Mouse (Mus musculus) stomach, embryonic 14.5 days (tissue): Measurements from ENCODE around the gene Zcwpw1. TPM values are rescaled to one million over a fixed set of nuclear protein-coding genes. Genes with fewer than 3 reads are reported as not detected.

ENCODE experiments used
- ATAC-seq: fragments of 200-750 bp; cut with Nextera tagmentation; 2 replicates; pipeline ENCODE4 v1.8.0; 2017; ENCODE audit warnings: low read depth, moderate TSS enrichment; ENCODE audit not compliant: insufficient number of reproducible peaks, insufficient read depth, low FRiP score
- H3K27ac ChIP-seq: fragments of 300-500 bp; sonication (generic); 2 replicates; pipeline ENCODE4 v1.5.1; 2014; ENCODE audit warnings: mild to moderate bottlenecking, low read length, moderate library complexity, mixed read lengths
- H3K27me3 ChIP-seq: fragments of 300-500 bp; sonication (generic); 2 replicates; pipeline ENCODE4 v1.6.1; 2014; ENCODE audit warnings: low read length, control low read depth, mixed read lengths; ENCODE audit not compliant: control insufficient read depth, insufficient read depth
- H3K36me3 ChIP-seq: fragments of 300-500 bp; sonication (generic); 2 replicates; pipeline ENCODE4 v1.6.1; 2014; ENCODE audit warnings: mild to moderate bottlenecking, control low read depth, low read length, moderate library complexity, mixed read lengths; ENCODE audit not compliant: control insufficient read depth, insufficient read depth
- H3K4me1 ChIP-seq: fragments of 300-500 bp; sonication (generic); 2 replicates; pipeline ENCODE4 v1.6.1; 2014; ENCODE audit warnings: low read length, control low read depth, mixed read lengths; ENCODE audit not compliant: control insufficient read depth, insufficient read depth
- H3K4me2 ChIP-seq: fragments of 300-500 bp; sonication (generic); replicated peaks from 2 replicates; pipeline ENCODE4 v1.6.1; 2014; ENCODE audit warnings: low read depth, low read length, control low read depth
- H3K4me3 ChIP-seq: fragments of 300-500 bp; sonication (generic); 2 replicates; pipeline ENCODE4 v1.5.1; 2014; ENCODE audit warnings: low read depth, low read length, control low read depth
- H3K9ac ChIP-seq: fragments of 300-500 bp; sonication (generic); replicated peaks from 2 replicates; pipeline ENCODE4 v1.6.1; 2014; ENCODE audit warnings: low read depth, mild to moderate bottlenecking, control low read depth, low read length, moderate library complexity, mixed read lengths
- H3K9me3 ChIP-seq: fragments of 300-500 bp; sonication (generic); 2 replicates; pipeline ENCODE4 v1.6.1; 2016; ENCODE audit warnings: low read depth, low read length, control low read depth; ENCODE audit not compliant: control insufficient read depth
- WGBS: fragments of 180-500 bp; shearing (Covaris S2); extraction: QIAGEN DNeasy Blood & Tissue Kit; methylation state at CpG from one replicate; pipeline ENCODE4 v1.1.7; 2014; 5-methylcytosine and 5-hydroxymethylcytosine counted together
- polyA plus RNA-seq: library from polyadenylated mRNA; unstranded; fragments of >200 nt; fragmentation: Nextera tagmentation; extraction: Ambion mirVana; gene quantifications from 2 replicates; pipeline ENCODE4 v1.2.1, GENCODE M21; 2014

The Zcwpw1 gene
- polyA plus RNA-seq, 1 experiment from 2014 or later, result 22.3 TPM

DNA sequence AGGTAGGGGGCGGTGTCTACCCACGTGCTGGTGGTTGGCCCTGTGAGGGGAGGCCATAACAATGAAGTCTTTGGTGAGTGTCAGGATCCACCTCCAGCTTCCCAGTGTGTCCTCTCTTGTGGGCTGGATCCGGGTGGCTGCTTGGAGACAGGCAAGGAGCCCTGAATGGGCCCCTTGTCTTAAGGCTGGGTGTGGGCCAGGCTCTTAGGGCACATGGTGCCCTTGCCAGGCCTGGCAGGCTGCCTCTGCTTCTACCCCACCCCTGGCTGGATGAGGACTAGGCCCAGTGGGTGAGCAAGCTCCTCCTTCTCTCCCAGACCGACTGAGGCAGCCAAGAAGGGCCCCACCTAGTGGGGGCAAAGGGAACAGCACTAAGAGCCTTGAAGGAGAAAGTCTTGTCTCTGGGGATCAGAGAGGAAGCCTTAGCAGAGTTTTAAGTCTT lies 27.6 kb upstream of the Zcwpw1 start:
- Histone ChIP-seq H3K4me1 (no peaks in the 10 kb centered on the region), H3K9ac (no peak overlapping the region), H3K27me3 (no peaks in the 10 kb centered on the region), H3K36me3 (peaks cover 27% of the 10 kb centered on the region), H3K9me3 (no peaks in the 10 kb centered on the region), H3K4me3 (no peak overlapping the region), H3K27ac (no peak overlapping the region), H3K4me2 (no peak overlapping the region)
- WGBS, result 41% methylated on average over 4 of the region's 4 CpGs
- ATAC-seq, result peak; percentile 72

DNA sequence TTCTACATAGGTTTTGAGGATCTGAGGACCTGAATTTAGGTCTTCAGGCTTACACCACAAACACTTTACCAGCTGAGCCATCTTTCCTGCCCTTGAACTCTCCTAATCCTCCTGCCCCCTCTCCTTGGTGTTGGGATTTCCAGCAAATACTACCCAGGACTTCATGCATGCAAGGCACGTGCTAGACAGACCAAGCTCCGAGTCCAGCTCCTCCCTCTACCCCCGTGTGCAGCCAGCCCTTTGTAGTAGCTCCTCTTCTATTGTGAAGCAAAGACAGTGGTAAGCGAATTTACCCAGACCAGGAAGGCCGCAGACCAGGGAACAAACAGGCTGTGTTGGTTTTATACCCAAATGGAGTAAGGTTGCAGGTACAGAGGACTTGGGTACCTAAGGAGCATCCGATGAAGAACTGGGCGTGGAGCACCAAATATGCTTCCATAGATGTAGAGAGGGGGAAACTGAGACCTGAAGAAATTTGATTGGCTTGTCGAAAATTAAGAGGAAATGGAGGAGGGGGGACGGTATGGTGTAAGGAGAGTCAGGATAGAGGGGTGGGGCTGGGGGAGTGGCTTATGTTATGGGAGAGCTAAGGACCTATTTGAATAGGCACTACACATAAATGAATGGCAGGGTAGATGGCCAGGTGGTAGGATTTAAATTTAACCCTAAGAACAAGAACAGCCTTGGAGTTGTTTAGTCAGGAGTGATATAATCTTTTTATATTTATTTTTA lies 22.8 kb upstream of the Zcwpw1 start:
- Histone ChIP-seq H3K9me3 (no peaks in the 10 kb centered on the region), H3K4me3 (no peak overlapping the region), H3K4me2 (no peak overlapping the region), H3K4me1 (no peaks in the 10 kb centered on the region), H3K36me3 (no peaks in the 10 kb centered on the region), H3K27me3 (no peaks in the 10 kb centered on the region), H3K27ac (no peak overlapping the region), H3K9ac (no peak overlapping the region)
- no peak for ATAC-seq
- WGBS, result 55% methylated on average over 9 of the region's 9 CpGs

DNA sequence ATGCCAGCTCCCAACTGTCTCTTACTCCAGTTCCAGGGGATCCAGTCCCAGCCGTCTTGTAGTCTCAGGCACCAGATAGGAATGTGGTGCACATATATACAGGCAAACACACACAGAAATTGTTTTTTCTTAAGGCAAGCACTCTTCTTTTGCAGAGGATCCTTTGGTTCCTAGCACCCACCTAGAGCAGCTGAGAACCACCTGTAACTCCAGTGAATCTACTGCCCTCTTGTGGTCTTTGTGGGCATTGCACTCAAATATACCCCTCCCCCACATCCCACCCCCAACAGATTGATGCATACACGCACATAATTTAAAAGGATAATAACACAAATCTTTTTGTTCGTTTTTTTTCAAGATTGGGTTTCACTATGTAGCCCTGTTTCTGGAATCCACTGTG lies 21.3 kb upstream of the Zcwpw1 start:
- Histone ChIP-seq H3K9me3 (no peaks in the 10 kb centered on the region), H3K4me1 (no peaks in the 10 kb centered on the region), H3K27ac (no peak overlapping the region), H3K4me2 (no peak overlapping the region), H3K4me3 (no peak overlapping the region), H3K9ac (no peak overlapping the region), H3K27me3 (no peaks in the 10 kb centered on the region), H3K36me3 (no peaks in the 10 kb centered on the region)
- ATAC-seq, result no peak
- 56% methylated on average over 3 of the region's 3 CpGs for WGBS

DNA sequence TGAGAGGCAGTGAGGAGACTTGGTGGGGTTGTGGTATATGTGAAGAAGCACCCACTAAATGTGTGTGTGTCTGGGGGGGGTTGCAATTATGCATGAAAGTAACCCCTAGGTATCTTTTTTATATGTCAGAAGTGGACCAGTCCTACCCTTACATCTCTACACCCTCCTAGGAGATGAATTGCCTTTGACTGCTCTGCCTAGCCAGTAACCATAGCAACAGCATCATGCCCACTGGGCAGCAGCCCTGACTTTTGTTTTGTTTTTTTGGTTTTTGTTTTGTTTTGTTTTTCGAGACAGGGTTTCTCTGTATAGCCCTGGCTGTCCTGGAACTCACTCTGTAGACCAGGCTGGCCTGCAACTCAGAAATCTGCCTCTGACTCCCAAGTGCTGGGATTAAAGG lies 19.1 kb upstream of the Zcwpw1 start:
- Histone ChIP-seq H3K9ac (no peak overlapping the region), H3K36me3 (no peaks in the 10 kb centered on the region), H3K4me1 (no peaks in the 10 kb centered on the region), H3K27ac (no peak overlapping the region), H3K27me3 (no peaks in the 10 kb centered on the region), H3K9me3 (no peaks in the 10 kb centered on the region), H3K4me3 (no peak overlapping the region), H3K4me2 (no peak overlapping the region)
- 75% methylated on average over 1 of the region's 1 CpGs for WGBS
- no peak for ATAC-seq

DNA sequence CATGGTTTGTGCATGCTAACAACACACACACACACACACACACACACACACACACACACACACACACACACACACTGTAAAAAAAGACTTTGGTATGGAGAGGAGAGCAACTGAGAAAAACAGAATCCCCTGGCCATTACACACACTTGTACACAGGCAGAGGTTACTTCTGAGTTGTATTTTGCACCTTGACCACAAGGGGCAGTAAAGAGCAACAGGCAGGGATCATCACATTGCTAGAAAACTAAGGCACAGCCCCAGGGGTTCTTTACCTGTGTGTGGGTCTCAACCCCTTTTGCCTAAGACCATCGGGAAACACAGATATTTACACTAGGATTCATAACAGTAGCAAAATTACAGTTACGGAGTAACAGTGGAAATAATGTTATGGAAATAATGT lies 16.9 kb upstream of the Zcwpw1 start:
- Histone ChIP-seq H3K27me3 (no peaks in the 10 kb centered on the region), H3K4me1 (no peaks in the 10 kb centered on the region), H3K36me3 (no peaks in the 10 kb centered on the region), H3K27ac (no peak overlapping the region), H3K4me2 (no peak overlapping the region), H3K9ac (no peak overlapping the region), H3K9me3 (no peaks in the 10 kb centered on the region), H3K4me3 (no peak overlapping the region)
- no peak for ATAC-seq
- WGBS, result 38% methylated on average over 2 of the region's 2 CpGs

DNA sequence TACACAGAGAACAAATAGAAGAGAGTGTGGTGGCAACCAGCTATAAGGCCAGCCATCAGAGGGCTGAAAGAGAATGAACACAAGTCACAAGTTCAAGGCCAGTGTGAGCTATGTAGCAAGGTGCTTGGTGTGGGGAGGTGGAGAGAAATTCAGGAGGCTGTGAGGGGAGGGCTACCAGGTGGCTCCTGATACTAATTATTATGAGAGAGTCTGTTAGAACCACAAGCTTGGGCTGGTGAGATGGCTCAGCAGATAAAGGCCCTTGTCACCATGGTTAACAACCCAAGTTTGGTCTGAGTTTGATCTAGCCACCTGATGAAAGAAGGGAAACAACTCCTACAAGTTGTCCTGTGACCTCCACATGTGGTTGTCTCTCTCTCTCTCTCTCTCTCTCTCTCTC lies 14.8 kb upstream of the Zcwpw1 start:
- no peaks in the 10 kb centered on the region for H3K9me3 ChIP-seq
- H3K4me3 ChIP-seq, result no peak overlapping the region
- H3K27ac ChIP-seq, result no peak overlapping the region
- no peaks in the 10 kb centered on the region for H3K36me3 ChIP-seq
- H3K4me1 ChIP-seq, result peaks cover 3% of the 10 kb centered on the region; the same call in 1 of the 2 replicates
- H3K4me2 ChIP-seq, result no peak overlapping the region
- no peak for ATAC-seq
- no peak overlapping the region for H3K9ac ChIP-seq
- H3K27me3 ChIP-seq, result no peaks in the 10 kb centered on the region

DNA sequence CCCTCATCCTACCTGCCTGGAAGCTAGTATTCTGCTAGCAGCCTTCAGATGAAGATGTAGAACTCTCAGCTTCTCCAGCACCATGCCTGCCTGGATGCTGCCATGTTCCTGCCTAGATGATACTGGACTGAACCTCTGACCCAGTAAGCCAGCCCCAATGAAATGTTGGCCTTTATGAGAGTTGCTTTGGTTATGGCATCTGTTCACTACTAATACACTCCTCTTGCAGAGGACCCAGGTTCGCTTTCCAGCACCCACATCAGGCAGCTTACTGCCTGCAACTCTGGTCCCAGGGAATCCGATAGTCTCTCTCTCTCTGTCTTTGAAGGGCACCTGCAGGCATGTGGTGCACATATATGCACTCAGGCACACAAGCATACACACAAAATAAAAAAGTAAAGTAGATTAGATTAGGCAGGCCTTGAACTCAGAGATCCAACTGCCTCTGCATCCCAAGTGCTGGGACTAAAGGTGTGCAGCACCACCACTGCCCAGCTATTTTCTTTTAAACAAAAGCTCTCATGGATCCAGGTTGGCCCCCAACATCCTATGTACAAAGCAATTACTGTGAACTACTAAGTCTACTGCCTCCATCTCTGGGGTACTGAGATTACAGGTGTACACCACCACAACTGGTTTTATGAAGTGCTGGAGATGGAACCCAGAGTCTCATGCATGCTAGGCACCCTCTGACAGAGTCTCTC lies 11.9 kb upstream of the Zcwpw1 start:
- peaks cover 3% of the 10 kb centered on the region; the same call in 1 of the 2 replicates for H3K36me3 ChIP-seq
- no peak for ATAC-seq
- H3K9me3 ChIP-seq, result no peaks in the 10 kb centered on the region
- no peak overlapping the region for H3K4me3 ChIP-seq
- H3K27ac ChIP-seq, result peak overlapping the region; percentile 40; the same call in 1 of the 2 replicates
- H3K4me2 ChIP-seq, result no peak overlapping the region
- no peaks in the 10 kb centered on the region for H3K27me3 ChIP-seq
- peaks cover 10% of the 10 kb centered on the region for H3K4me1 ChIP-seq
- H3K9ac ChIP-seq, result no peak overlapping the region
- 87% methylated on average over 2 of the region's 2 CpGs for WGBS

DNA sequence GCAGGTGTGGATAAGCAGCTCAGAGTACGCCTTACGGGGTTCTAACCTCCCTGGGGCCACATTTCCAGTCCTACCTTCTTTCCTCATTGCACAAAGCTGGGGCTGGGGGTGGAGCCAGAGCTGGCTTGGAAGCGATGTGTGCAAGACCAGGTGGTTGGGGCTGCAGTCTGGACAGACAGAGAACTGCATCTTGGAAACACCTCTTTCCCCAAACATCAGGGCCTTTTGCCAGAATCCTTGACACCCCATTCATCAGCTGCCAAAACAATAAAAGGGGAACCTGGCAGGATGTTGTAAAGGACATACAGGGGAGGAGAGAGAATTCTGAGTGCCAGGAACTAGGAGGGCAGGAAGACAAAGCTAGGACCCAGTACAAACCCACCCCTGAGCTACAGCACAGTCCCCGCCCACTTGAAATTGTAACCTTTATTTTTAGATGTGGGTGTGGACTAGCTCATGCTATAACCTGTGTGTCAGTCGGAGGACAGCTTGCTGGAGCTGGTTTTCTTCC lies 11.1 kb upstream of the Zcwpw1 start:
- peaks cover 9% of the 10 kb centered on the region for H3K36me3 ChIP-seq
- no peak overlapping the region for H3K9ac ChIP-seq
- ATAC-seq, result peak; percentile 47; the same call in 1 of the 2 replicates
- H3K4me2 ChIP-seq, result no peak overlapping the region
- H3K4me1 ChIP-seq, result peaks cover 10% of the 10 kb centered on the region
- no peaks in the 10 kb centered on the region for H3K27me3 ChIP-seq
- H3K4me3 ChIP-seq, result no peak overlapping the region
- WGBS, result 21% methylated on average over 5 of the region's 5 CpGs
- H3K9me3 ChIP-seq, result no peaks in the 10 kb centered on the region
- peak overlapping the region; percentile 40; the same call in 1 of the 2 replicates for H3K27ac ChIP-seq
